Mouse (Mus musculus): ENCODE measurements at regions not wholly inside any gene's neighbourhood (a gene's known extent, or its start where the extent isn't known, plus 50 kb on each side); places are given as distances from the start of the nearest gene placed in this dataset.
"Not testable (repeated sequence)": the region's sequence is repeated elsewhere in the genome, so short reads cannot be mapped to it uniquely, and the experiment has no call there.

DNA sequence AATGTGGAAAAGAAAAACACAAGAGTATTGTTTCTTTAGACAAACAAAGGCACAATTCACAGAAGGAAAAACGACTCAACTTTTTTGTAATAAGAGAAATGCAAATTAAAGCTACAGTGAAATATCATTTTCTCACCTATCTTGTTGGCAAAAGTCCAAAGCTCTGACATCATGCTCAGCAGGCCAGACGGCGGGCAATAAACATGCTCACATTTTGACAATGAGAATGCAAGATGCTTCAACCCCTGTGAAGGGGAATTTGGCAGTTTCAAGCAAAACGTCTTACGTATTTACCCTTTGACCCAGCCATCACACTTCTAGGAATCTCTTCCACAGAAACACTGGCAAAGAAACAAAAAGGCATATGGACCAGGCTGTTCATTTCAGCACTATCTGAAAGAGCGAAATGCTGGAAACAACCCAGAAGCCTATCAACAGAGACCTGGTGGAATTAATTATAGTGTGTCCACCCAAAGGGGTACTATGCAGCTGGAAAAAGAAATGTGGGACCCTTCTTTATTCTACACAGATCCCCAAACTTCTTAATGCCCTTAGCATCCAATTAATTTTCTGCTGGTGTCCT is 203.4 kb upstream of the 2610301B20Rik start:
- no peak for DNase-seq (ENCODE audit: low spot score in 2 of 2)

DNA sequence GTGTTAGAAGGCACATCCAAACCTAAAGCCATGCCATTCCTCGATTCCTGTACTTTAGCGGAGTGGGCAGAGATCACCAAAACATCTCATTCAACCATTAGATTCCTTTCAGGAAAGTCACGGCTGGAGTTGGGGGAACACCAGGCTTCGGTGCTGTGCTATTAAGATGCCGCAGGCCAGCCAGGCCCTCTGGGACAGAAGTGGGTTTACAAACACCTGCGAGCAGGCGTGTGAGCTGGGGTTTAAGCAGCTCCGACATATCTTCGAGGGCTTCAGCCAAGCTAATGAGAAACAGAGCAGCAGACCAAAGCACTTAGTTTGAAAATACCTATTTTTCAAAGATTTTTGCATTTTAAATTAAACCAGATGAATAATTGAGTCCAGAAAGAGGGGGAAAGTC is 183.2 kb upstream of the 2610301B20Rik start:
- no peak for DNase-seq (ENCODE audit: low spot score in 2 of 2)

GRCm38 (mm10) chr4:10692860-10693259 is 181.4 kb upstream of the 2610301B20Rik start:
- DNase-seq (ENCODE audit: low spot score in 2 of 2): no peak

DNA sequence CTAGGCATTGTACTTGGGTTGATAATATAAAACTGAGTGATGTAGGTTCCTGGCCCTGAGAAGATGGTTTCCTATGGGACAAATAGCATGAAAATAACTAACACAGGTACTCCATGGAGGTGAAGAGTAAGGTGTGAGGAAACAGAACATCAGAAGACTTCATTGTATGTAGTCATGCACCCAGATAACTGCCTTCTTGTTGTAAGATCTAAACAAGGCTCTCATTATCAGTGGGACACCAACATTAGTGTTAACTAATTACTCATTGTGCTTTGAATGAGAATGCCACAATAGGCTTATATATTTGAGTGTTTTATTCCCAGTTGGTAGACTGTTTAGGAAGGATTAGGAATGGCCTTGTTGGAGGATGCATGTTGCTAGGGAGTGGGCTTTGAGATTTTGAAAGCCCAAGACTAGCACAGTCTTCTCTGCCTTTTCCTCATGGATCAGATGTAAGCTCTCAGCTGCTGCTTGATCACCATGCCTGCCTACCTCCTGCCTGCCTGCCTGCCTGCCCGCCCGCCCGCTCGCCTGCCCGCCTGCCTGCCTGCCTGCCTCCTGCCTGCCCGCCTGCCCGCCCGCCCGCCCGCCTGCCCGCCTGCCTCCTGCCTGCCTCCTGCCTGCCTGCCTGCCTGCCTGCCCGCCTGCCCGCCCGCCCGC is 180.7 kb upstream of the 2610301B20Rik start:
- no peak for DNase-seq (ENCODE audit: low spot score in 2 of 2)

- not testable (repeated sequence) for DNase-seq (ENCODE audit: low spot score in 2 of 2)
Observed at GRCm38 (mm10) chr4:10694106-10694748, 180.1 kb upstream of the 2610301B20Rik start.

DNA sequence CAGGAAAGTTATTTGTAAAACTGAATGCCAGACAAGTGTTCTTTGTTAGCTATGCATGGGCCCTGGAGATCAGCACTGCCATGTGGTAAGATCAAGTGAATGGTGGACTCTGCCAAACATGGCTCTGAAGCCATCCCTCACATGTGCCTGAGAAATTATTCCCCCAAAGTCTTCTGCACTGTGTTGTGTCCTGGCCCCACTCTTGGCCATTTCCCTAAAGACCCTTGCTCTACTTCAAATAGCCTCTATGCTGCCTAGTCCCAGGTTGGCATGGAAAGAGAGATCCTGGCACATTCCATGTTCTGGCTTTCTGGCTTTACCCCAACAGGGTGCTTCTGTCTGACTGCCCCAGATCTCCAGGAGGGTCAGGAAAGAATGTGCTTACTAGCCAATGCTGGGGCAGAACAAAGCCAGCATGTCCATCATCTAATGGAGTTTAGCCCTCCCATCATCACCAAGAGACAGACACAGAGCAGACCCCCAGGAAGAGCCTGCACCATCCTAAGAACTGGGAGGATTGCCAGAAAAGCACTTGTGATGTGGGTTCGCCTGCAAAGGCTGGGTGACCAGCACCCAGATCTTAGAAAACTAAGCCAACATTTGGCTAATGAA is 177.0 kb upstream of the 2610301B20Rik start:
- no peak for DNase-seq (ENCODE audit: low spot score in 2 of 2)

DNA sequence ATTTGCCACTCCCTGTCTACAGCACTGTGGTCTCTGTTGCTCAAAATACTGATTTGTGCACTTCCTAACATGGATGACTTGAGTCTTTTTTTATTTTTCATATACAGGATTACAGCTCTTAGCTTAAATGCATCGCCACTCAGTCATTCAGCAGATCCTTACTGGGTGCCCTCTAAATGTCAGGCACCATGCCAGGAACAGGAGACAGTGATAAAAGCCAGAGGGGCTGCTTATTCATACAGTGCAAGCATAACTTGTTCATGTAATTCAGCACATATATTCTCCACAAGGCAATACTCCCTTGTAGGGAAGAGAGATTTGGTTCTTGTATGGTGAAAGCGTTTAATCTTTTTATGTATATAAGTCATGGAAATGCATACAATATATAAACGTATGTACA is 175.7 kb upstream of the 2610301B20Rik start:
- DNase-seq (ENCODE audit: low spot score in 2 of 2): no peak

DNA sequence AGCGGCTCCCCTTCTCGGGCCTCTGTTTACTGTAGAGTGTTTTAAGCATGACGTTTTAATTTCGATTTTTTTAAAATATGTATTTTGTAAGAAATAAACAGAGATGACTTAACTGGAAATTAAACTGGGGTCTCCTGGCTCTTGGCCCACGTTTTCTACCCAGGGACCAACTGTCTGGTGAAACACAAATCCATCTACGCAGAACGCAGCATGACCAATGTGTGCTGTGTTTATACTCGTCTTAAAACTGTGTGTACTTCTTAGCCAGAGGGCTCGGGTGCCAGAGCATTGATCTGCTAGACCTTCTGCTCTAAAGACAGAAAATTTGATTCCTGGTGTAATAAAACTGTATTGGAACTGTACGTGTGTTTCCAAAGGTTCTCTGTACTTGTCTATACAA is 172.8 kb upstream of the 2610301B20Rik start:
- no peak for DNase-seq (ENCODE audit: low spot score in 2 of 2)

DNA sequence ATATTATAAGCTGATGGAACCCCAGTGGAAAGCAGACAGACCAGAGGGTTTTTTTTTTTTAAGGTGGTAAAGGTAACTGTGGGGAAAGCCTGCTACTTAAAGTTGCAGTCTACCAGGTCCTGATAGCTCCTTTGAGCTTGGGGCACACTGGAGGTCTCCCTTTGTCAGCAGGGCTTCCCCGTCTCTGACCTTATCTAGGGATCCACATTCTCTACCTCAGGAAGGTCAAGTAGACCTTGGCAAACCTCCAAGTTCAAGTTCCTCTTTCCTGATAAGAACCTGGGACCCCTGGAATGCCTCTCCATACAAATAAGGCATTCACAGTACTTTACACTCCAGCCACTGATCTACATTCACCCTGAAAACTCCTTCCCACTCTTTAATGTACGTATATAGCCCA is 171.1 kb upstream of the 2610301B20Rik start:
- no peak for DNase-seq (ENCODE audit: low spot score in 2 of 2)

- DNase-seq (ENCODE audit: low spot score in 2 of 2): no peak
Observed at GRCm38 (mm10) chr4:10707016-10707657, 167.2 kb upstream of the 2610301B20Rik start.

GRCm38 (mm10) chr4:10707658-10708056 is 166.6 kb upstream of the 2610301B20Rik start:
- peak in 1 of 2 experiments; percentile 6 for DNase-seq (ENCODE audit: low spot score in 2 of 2)

GRCm38 (mm10) chr4:10711939-10712533 is 162.3 kb upstream of the 2610301B20Rik start:
- no peak for DNase-seq (ENCODE audit: low spot score in 2 of 2)

DNA sequence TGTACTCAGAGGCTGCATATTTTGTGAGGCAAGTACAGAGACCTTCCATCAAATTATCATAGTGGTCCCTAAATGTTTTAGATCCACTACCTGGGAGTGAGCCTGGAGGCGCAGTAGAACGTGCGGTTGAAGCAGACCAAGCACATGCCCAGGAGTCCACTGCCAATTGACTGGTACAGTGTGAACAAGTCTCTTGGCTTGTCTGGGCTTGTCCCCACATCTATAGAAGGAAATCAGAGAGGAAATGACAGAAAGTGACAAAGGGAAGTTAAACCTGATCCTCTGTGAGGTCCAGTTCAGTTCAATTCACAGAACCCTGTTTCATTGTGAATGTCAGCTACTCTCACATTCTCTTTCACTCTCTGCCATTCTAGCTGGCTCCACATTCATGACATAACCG is 151.0 kb upstream of the 2610301B20Rik start:
- DNase-seq (ENCODE audit: low spot score in 2 of 2): no peak

DNA sequence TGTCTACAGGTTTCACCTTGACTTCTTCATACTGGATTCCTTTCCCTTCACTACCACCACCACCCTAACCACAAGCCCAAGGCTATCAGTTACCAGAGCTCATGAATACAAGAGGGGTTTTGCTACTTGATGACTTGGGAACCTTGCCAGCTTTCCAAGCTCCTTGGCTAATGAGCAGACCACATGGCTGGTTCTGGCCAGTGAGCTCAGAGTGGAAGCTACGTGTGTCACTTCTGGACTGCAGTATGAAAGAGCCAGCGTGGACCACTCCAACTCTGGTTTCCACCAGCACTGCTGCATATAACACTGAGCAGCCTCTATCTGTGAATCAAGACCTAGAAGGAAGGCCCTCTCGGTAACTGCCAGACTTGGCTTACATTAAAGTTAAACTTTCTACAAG is 146.4 kb upstream of the 2610301B20Rik start:
- no peak for DNase-seq (ENCODE audit: low spot score in 2 of 2)

DNA sequence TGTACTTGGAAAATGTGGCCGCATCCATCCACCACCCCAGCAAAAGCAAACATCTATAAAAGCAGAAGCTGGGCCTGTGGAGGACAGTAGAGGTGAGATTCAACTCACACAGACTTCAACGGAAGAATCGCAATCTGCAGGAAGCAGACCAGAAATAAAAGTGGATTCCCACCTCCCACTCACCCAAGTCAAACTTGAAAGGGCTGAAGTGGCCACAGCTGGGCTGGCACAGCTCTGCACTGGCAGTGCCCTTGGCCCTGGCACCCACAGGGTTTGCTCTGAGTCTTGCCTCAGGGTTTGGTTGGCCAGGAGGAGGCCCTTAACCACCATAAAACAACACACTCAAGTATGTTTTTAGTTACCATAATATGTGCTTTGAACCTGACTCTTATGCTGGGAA is 129.1 kb upstream of the 2610301B20Rik start:
- DNase-seq (ENCODE audit: low spot score in 2 of 2): no peak

GRCm38 (mm10) chr4:10748816-10749215 is 125.5 kb upstream of the 2610301B20Rik start:
- no peak for DNase-seq (ENCODE audit: low spot score in 2 of 2)

DNA sequence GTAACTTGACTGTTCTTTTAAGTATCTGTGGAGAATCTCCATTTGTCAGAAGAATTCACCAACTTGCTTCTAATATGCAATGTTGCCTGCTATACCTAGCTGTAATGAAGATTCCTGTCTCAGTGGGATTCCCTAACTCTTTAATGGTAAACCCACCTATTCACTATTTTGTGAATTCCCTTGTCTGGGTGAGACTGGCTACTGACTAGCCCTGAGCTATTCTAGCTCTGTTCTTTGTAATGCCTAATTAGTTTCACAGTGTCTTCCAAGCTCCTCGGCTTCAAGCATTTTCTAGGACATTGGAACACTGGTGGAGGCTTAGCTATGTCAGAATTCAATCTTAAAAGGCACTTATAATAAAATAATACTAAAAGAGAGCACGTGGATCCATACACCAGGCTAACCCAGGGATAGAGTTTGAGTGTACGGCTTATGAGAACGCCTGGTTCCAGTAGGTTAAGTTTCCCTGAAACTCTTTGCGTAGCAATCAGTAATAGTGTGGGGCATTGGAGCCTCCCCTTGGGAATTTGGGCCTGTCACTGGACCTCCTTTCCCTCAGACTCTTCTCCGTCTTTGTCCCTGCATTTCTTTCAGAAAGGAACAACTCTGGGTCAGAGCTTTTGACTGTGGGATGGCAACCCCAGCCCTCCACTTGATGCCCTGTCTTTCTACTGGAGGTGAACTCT is 123.8 kb upstream of the 2610301B20Rik start:
- DNase-seq (ENCODE audit: low spot score in 2 of 2): not testable (repeated sequence)

- no peak for DNase-seq (ENCODE audit: low spot score in 2 of 2)
Observed at GRCm38 (mm10) chr4:10753176-10753575, 121.1 kb upstream of the 2610301B20Rik start.

GRCm38 (mm10) chr4:10759491-10759890 is 114.8 kb upstream of the 2610301B20Rik start:
- DNase-seq (ENCODE audit: low spot score in 2 of 2): no peak

DNA sequence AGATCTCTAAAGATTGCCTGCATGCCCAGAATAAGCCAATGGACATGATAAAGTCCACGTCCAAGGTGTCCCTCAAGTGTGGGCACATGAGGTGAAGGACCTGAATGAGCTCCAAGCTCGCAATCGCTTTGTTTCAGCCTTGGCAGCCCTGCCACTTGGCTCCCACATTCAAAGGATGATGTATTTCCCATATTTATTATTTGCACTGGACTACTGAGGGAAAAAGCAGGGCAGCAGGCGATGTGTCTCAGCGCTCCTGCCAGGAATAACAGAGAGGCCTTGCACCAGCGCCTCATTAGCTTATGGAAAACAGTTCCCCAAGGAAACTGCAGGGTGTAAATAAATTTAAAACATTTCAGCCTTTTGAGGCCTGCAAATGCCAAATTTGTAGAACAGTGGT is 106.6 kb upstream of the 2610301B20Rik start:
- DNase-seq (ENCODE audit: low spot score in 2 of 2): peak; percentile 2 to 22

DNA sequence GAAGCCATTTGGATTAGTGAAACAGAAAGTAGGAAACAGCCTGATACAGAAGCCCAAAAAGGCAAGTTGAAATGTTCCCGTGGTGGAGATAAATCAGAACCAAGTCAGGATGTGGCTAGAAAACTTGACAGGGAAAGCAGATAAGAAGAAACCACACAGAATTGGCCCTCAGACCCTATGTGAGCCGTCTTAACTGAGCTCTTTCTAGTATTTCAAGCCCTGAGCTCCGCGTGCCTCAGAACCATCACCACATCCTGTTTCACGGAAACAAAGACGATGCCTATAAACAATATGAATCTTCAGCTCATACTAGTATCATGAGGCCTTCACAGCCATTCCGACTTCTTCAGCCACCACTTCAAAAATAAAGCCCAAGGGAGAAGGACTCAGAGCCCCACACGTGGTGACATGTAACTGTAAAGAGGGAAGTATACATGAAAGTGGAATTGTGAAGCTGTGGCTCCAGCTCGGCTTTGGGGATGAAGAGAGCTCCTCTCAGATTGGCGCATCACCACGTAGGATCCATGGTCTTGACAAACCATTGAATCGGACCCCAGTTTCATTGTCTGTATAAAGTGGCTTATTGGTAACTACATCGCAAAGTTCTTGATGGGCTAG is 104.2 kb upstream of the 2610301B20Rik start:
- peak in 1 of 2 experiments; percentile 3 for DNase-seq (ENCODE audit: low spot score in 2 of 2)
